Mouse (Mus musculus): ENCODE results near the gene Sox5. TPM values are rescaled to one million over a fixed set of nuclear protein-coding genes. Genes with fewer than 3 reads are reported as not detected.
A peak's percentile ranks its signal among the peaks of the same experiment; 100 is the strongest.

Gene Sox5
- polyA plus RNA-seq, 1 experiment from 2014 or later = 25.8 TPM

GRCm38 (mm10) chr6:144170541-144170940 lies 611.2 kb downstream of the Sox5 start:
- Histone ChIP-seq H3K4me3 (replicated peaks; ENCODE audit: low read length) (no peak overlapping the region), H3K9me3 (replicated peaks; ENCODE audit: control insufficient read depth, low read length) (no peaks in the 10 kb centered on the region), H3K27me3 (ENCODE audit: control insufficient read depth, insufficient read depth, low read length) (no peaks in the 10 kb centered on the region), H3K27ac (ENCODE audit: low read length) (no peak overlapping the region), H3K4me1 (ENCODE audit: control insufficient read depth, insufficient read depth, low read length) (peaks cover 28% of the 10 kb centered on the region), H3K36me3 (ENCODE audit: control insufficient read depth, insufficient read depth, low read length) (no peaks in the 10 kb centered on the region), H3K4me2 (ENCODE audit: low read depth, low read length) (no peak overlapping the region), H3K9ac (ENCODE audit: low read length) (no peak overlapping the region)
- WGBS = 42% methylated on average over 4 of the region's 4 CpGs
- ATAC-seq (ENCODE audit: insufficient read depth, low FRiP score) = peak; percentile 37; the same call in 1 of the 2 replicates

GRCm38 (mm10) chr6:144169791-144170190 lies 612.0 kb downstream of the Sox5 start:
- Histone ChIP-seq H3K9ac (ENCODE audit: low read length) (no peak overlapping the region), H3K27me3 (ENCODE audit: control insufficient read depth, insufficient read depth, low read length) (no peaks in the 10 kb centered on the region), H3K4me2 (ENCODE audit: low read depth, low read length) (no peak overlapping the region), H3K4me1 (ENCODE audit: control insufficient read depth, insufficient read depth, low read length) (peaks cover 28% of the 10 kb centered on the region), H3K4me3 (replicated peaks; ENCODE audit: low read length) (no peak overlapping the region), H3K36me3 (ENCODE audit: control insufficient read depth, insufficient read depth, low read length) (no peaks in the 10 kb centered on the region), H3K27ac (ENCODE audit: low read length) (peak overlapping the region; percentile 47), H3K9me3 (replicated peaks; ENCODE audit: control insufficient read depth, low read length) (no peaks in the 10 kb centered on the region)
- 42% methylated on average over 4 of the region's 4 CpGs for WGBS
- ATAC-seq (ENCODE audit: insufficient read depth, low FRiP score) = 0 out of 2 replicates have a peak, but pooled peaks have one; percentile 32

GRCm38 (mm10) chr6:144168696-144169476 lies 612.9 kb downstream of the Sox5 start:
- H3K4me2 ChIP-seq (ENCODE audit: low read depth, low read length) = no peak overlapping the region
- H3K36me3 ChIP-seq (ENCODE audit: control insufficient read depth, insufficient read depth, low read length) = no peaks in the 10 kb centered on the region
- H3K4me3 ChIP-seq (replicated peaks; ENCODE audit: low read length) = no peak overlapping the region
- H3K4me1 ChIP-seq (ENCODE audit: control insufficient read depth, insufficient read depth, low read length) = peaks cover 28% of the 10 kb centered on the region
- H3K9me3 ChIP-seq (replicated peaks; ENCODE audit: control insufficient read depth, low read length) = no peaks in the 10 kb centered on the region
- H3K27me3 ChIP-seq (ENCODE audit: control insufficient read depth, insufficient read depth, low read length) = no peaks in the 10 kb centered on the region
- WGBS = 68% methylated on average over 12 of the region's 12 CpGs
- H3K9ac ChIP-seq (ENCODE audit: low read length) = no peak overlapping the region
- peak; percentile 44; the same call in 1 of the 2 replicates for ATAC-seq (ENCODE audit: insufficient read depth, low FRiP score)
- peak overlapping the region; percentile 2; the same call in 1 of the 2 replicates for H3K27ac ChIP-seq (ENCODE audit: low read length)

- H3K9me3 ChIP-seq (replicated peaks; ENCODE audit: control insufficient read depth, low read length) = no peaks in the 10 kb centered on the region
- peaks cover 28% of the 10 kb centered on the region for H3K4me1 ChIP-seq (ENCODE audit: control insufficient read depth, insufficient read depth, low read length)
- H3K27ac ChIP-seq (ENCODE audit: low read length) = no peak overlapping the region
- no peaks in the 10 kb centered on the region for H3K27me3 ChIP-seq (ENCODE audit: control insufficient read depth, insufficient read depth, low read length)
- WGBS = 94% methylated on average over 7 of the region's 7 CpGs
- no peak overlapping the region for H3K4me2 ChIP-seq (ENCODE audit: low read depth, low read length)
- ATAC-seq (ENCODE audit: insufficient read depth, low FRiP score) = no peak
- H3K9ac ChIP-seq (ENCODE audit: low read length) = no peak overlapping the region
- no peak overlapping the region for H3K4me3 ChIP-seq (replicated peaks; ENCODE audit: low read length)
- H3K36me3 ChIP-seq (ENCODE audit: control insufficient read depth, insufficient read depth, low read length) = no peaks in the 10 kb centered on the region
These were observed 614.7 kb downstream of the Sox5 start for GRCm38 (mm10) chr6:144167058-144167457.

GRCm38 (mm10) chr6:144166651-144167050 lies 615.1 kb downstream of the Sox5 start:
- Histone ChIP-seq H3K4me3 (replicated peaks; ENCODE audit: low read length) (no peak overlapping the region), H3K9me3 (replicated peaks; ENCODE audit: control insufficient read depth, low read length) (no peaks in the 10 kb centered on the region), H3K9ac (ENCODE audit: low read length) (no peak overlapping the region), H3K27me3 (ENCODE audit: control insufficient read depth, insufficient read depth, low read length) (no peaks in the 10 kb centered on the region), H3K27ac (ENCODE audit: low read length) (no peak overlapping the region), H3K36me3 (ENCODE audit: control insufficient read depth, insufficient read depth, low read length) (no peaks in the 10 kb centered on the region), H3K4me2 (ENCODE audit: low read depth, low read length) (no peak overlapping the region), H3K4me1 (ENCODE audit: control insufficient read depth, insufficient read depth, low read length) (peaks cover 28% of the 10 kb centered on the region)
- WGBS = 78% methylated on average over 8 of the region's 8 CpGs
- no peak for ATAC-seq (ENCODE audit: insufficient read depth, low FRiP score)

- no peak for ATAC-seq (ENCODE audit: insufficient read depth, low FRiP score)
- WGBS = 5% methylated on average over 8 of the region's 8 CpGs
- Histone ChIP-seq H3K9me3 (replicated peaks; ENCODE audit: control insufficient read depth, low read length) (no peaks in the 10 kb centered on the region), H3K4me1 (ENCODE audit: control insufficient read depth, insufficient read depth, low read length) (peaks cover 28% of the 10 kb centered on the region), H3K27ac (ENCODE audit: low read length) (no peak overlapping the region), H3K36me3 (ENCODE audit: control insufficient read depth, insufficient read depth, low read length) (no peaks in the 10 kb centered on the region), H3K9ac (ENCODE audit: low read length) (peak overlapping the region; percentile 48; the same call in 1 of the 2 replicates), H3K4me3 (replicated peaks; ENCODE audit: low read length) (no peak overlapping the region), H3K4me2 (ENCODE audit: low read depth, low read length) (no peak overlapping the region), H3K27me3 (ENCODE audit: control insufficient read depth, insufficient read depth, low read length) (no peaks in the 10 kb centered on the region)
These were observed 615.7 kb downstream of the Sox5 start for GRCm38 (mm10) chr6:144166104-144166503.

- peaks cover 13% of the 10 kb centered on the region for H3K4me1 ChIP-seq (ENCODE audit: control insufficient read depth, insufficient read depth, low read length)
- H3K36me3 ChIP-seq (ENCODE audit: control insufficient read depth, insufficient read depth, low read length) = no peaks in the 10 kb centered on the region
- WGBS = 82% methylated on average over 9 of the region's 9 CpGs
- no peaks in the 10 kb centered on the region for H3K27me3 ChIP-seq (ENCODE audit: control insufficient read depth, insufficient read depth, low read length)
- H3K9me3 ChIP-seq (replicated peaks; ENCODE audit: control insufficient read depth, low read length) = no peaks in the 10 kb centered on the region
- H3K4me2 ChIP-seq (ENCODE audit: low read depth, low read length) = no peak overlapping the region
- H3K4me3 ChIP-seq (replicated peaks; ENCODE audit: low read length) = no peak overlapping the region
- ATAC-seq (ENCODE audit: insufficient read depth, low FRiP score) = no peak
- no peak overlapping the region for H3K9ac ChIP-seq (ENCODE audit: low read length)
- H3K27ac ChIP-seq (ENCODE audit: low read length) = no peak overlapping the region
These were observed 618.3 kb downstream of the Sox5 start for GRCm38 (mm10) chr6:144163501-144163900.

- no peak overlapping the region for H3K9ac ChIP-seq (ENCODE audit: low read length)
- no peaks in the 10 kb centered on the region for H3K36me3 ChIP-seq (ENCODE audit: control insufficient read depth, insufficient read depth, low read length)
- H3K4me2 ChIP-seq (ENCODE audit: low read depth, low read length) = no peak overlapping the region
- no peaks in the 10 kb centered on the region for H3K4me1 ChIP-seq (ENCODE audit: control insufficient read depth, insufficient read depth, low read length)
- 91% methylated on average over 12 of the region's 12 CpGs for WGBS
- no peaks in the 10 kb centered on the region for H3K27me3 ChIP-seq (ENCODE audit: control insufficient read depth, insufficient read depth, low read length)
- H3K27ac ChIP-seq (ENCODE audit: low read length) = no peak overlapping the region
- no peak for ATAC-seq (ENCODE audit: insufficient read depth, low FRiP score)
- H3K9me3 ChIP-seq (replicated peaks; ENCODE audit: control insufficient read depth, low read length) = no peaks in the 10 kb centered on the region
- H3K4me3 ChIP-seq (replicated peaks; ENCODE audit: low read length) = no peak overlapping the region
These were observed 623.1 kb downstream of the Sox5 start for GRCm38 (mm10) chr6:144158637-144159036.

- peak overlapping the region; percentile 25; the same call in 1 of the 2 replicates for H3K27ac ChIP-seq (ENCODE audit: low read length)
- H3K9me3 ChIP-seq (replicated peaks; ENCODE audit: control insufficient read depth, low read length) = no peaks in the 10 kb centered on the region
- WGBS = 61% methylated on average over 9 of the region's 9 CpGs
- H3K4me3 ChIP-seq (replicated peaks; ENCODE audit: low read length) = no peak overlapping the region
- no peaks in the 10 kb centered on the region for H3K36me3 ChIP-seq (ENCODE audit: control insufficient read depth, insufficient read depth, low read length)
- H3K9ac ChIP-seq (ENCODE audit: low read length) = no peak overlapping the region
- no peaks in the 10 kb centered on the region for H3K4me1 ChIP-seq (ENCODE audit: control insufficient read depth, insufficient read depth, low read length)
- no peak for ATAC-seq (ENCODE audit: insufficient read depth, low FRiP score)
- no peaks in the 10 kb centered on the region for H3K27me3 ChIP-seq (ENCODE audit: control insufficient read depth, insufficient read depth, low read length)
- no peak overlapping the region for H3K4me2 ChIP-seq (ENCODE audit: low read depth, low read length)
These were observed 626.8 kb downstream of the Sox5 start for GRCm38 (mm10) chr6:144154892-144155424.

Data from stomach, embryonic 16.5 days (tissue).